Mouse (Mus musculus) gastrocnemius, adult 8-10 months (tissue): Measurements from ENCODE around the gene Tmprss2. TPM values are rescaled to one million over a fixed set of nuclear protein-coding genes. Genes with fewer than 3 reads are reported as not detected.
"Not testable (repeated sequence)": the region's sequence is repeated elsewhere in the genome, so short reads cannot be mapped to it uniquely, and the experiment has no call there.

Experiments
- DNase-seq, 2 experiments: peaks; one replicate each; pipeline ENCODE4 v3.0.0; 2022; ENCODE audit warnings: low spot score in 2 of 2
- total RNA-seq, 4 experiments: library from RNA; stranded (reverse); gene quantifications; 2 replicates each; pipeline ENCODE4 v1.2.4; 2022

Tmprss2 gene
- total RNA-seq, 4 experiments from 2014 or later, result not detected

- peak; percentile 37 to 51 for DNase-seq
These were observed 17.9 kb downstream of the Tmprss2 start for GRCm38 (mm10) chr16:97593057-97593456.

- no peak for DNase-seq
These were observed 19.5 kb downstream of the Tmprss2 start for GRCm38 (mm10) chr16:97591512-97591911.

- DNase-seq, result not testable (repeated sequence)
These were observed 28.1 kb downstream of the Tmprss2 start for GRCm38 (mm10) chr16:97582876-97583275.

GRCm38 (mm10) chr16:97569426-97569825 lies 41.6 kb downstream of the Tmprss2 start:
- DNase-seq, result no peak

GRCm38 (mm10) chr16:97568662-97569061 lies 42.3 kb downstream of the Tmprss2 start:
- peak in 1 of 2 experiments; percentile 13 for DNase-seq

GRCm38 (mm10) chr16:97544340-97544739 lies 66.7 kb downstream of the Tmprss2 start:
- DNase-seq, result no peak

- no peak for DNase-seq
These were observed 74.1 kb downstream of the Tmprss2 start for GRCm38 (mm10) chr16:97536859-97537258.

GRCm38 (mm10) chr16:97535808-97536413 lies 75.1 kb downstream of the Tmprss2 start:
- DNase-seq, result peak; percentile 28 to 45

- peak; percentile 27 to 39 for DNase-seq
These were observed 76.0 kb downstream of the Tmprss2 start for GRCm38 (mm10) chr16:97534876-97535461.

GRCm38 (mm10) chr16:97534448-97534847 lies 76.5 kb downstream of the Tmprss2 start:
- no peak for DNase-seq

GRCm38 (mm10) chr16:97533751-97534150 lies 77.2 kb downstream of the Tmprss2 start:
- no peak for DNase-seq

GRCm38 (mm10) chr16:97533126-97533525 lies 77.9 kb downstream of the Tmprss2 start:
- DNase-seq, result no peak

- no peak for DNase-seq
These were observed 81.8 kb downstream of the Tmprss2 start for GRCm38 (mm10) chr16:97529241-97529640.

- DNase-seq, result peak in 1 of 2 experiments; percentile 16
These were observed 88.0 kb downstream of the Tmprss2 start for GRCm38 (mm10) chr16:97523024-97523423.

- DNase-seq, result no peak
These were observed 89.0 kb downstream of the Tmprss2 start for GRCm38 (mm10) chr16:97521983-97522382.

- no peak for DNase-seq
These were observed 94.7 kb downstream of the Tmprss2 start for GRCm38 (mm10) chr16:97516341-97516740.

Other genes starting within 250 kb of the Tmprss2 start
- gene Mx1, start 148.3 kb downstream of the Tmprss2 start, total RNA-seq, result under 1 TPM in 3 of 4 experiments, not detected in 1; 0.13 to 0.51 (median 0.31) TPM
- gene Fam3b, start 96.4 kb downstream of the Tmprss2 start, total RNA-seq, result not detected
- under 1 TPM in 1 of 4 experiments, not detected in 3; 0.07 TPM for gene Ripk4, start 152.6 kb upstream of the Tmprss2 start, total RNA-seq
- 1 to 10 TPM; 6.1 to 9.7 (median 7.1) TPM for gene Prdm15, start 240.7 kb upstream of the Tmprss2 start, total RNA-seq